Mouse (Mus musculus): ENCODE results near the gene Unc13b.

DNA sequence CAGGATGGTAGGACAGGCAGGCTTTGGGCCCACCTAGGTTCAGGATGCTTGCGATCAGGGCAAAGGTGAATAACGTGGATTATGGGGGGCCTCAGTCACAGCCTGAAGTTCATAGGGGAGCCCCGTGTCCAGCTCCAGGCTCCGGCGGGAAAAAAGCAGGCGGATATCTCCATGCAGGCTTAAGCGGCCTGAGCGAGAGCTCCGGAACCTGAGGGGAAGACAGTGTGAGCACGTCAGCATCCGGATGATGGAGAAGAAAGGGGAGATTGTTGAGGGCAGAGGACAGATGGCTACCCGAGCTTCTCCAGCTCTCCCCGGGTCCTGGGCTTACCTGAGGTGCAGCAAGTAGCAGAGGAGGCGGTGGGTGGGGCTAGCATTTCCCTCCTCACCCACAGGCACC is 25.3 kb upstream of the Unc13b start:
- TF ChIP-seq CTCF (IDR thresholded peaks at IDR 0.05; ENCODE audit: low read depth, low read length) (no peak), POLR2A (IDR thresholded peaks at IDR 0.05; ENCODE audit: borderline replicate concordance, low read depth, low read length) (no peak)
